Mouse (Mus musculus) CH12.LX (cell line): ENCODE data around the gene Tln2. TPM values are rescaled to one million over a fixed set of nuclear protein-coding genes. Genes with fewer than 3 reads are reported as not detected.
A peak's percentile ranks its signal among the peaks of the same experiment; 100 is the strongest.

Experiments used
- DNase-seq: peaks from one replicate; pipeline ENCODE4 v3.0.0-alpha.2; 2013; ENCODE audit errors: extremely low read depth
- H3K27ac ChIP-seq: 2 replicates; pipeline ENCODE4 v1.5.1; 2012; ENCODE audit warnings: low read depth, mild to moderate bottlenecking, control low read depth, moderate library complexity; ENCODE audit not compliant: insufficient read depth
- H3K27me3 ChIP-seq: replicated peaks from 2 replicates; pipeline ENCODE3; 2012; ENCODE audit warnings: inconsistent platforms
- H3K36me3 ChIP-seq, 2 experiments: replicated peaks in 1 of 2; 2 replicates each; pipeline versions ENCODE3 to v1.6.1; 2012; ENCODE audit warnings: inconsistent platforms in 1 of 2, low read length in 1 of 2, mild to moderate bottlenecking in 1 of 2, mixed read lengths in 1 of 2, moderate library complexity in 1 of 2; ENCODE audit not compliant: control insufficient read depth in 1 of 2, insufficient read depth in 1 of 2
- H3K4me1 ChIP-seq, 2 experiments: 2 replicates each; pipeline ENCODE4 v1.6.1; 2012; ENCODE audit warnings: inconsistent platforms in 1 of 2, moderate library complexity in 1 of 2; ENCODE audit not compliant: insufficient read depth in 2 of 2, control insufficient read depth in 1 of 2
- H3K4me2 ChIP-seq: 2 replicates; pipeline ENCODE4 v1.6.1; 2012; ENCODE audit warnings: low read depth, mild to moderate bottlenecking, control low read depth; ENCODE audit not compliant: poor library complexity, insufficient read depth, severe bottlenecking
- H3K4me3 ChIP-seq, 3 experiments: fragments of 150-350 bp in 1 of 3; sonication (generic) in 1 of 3; replicated peaks in 1 of 3; 2 replicates each; pipeline versions ENCODE3 to v1.5.1; 2011 to 2012; ENCODE audit warnings: low read depth in 2 of 3, low read length in 2 of 3, mild to moderate bottlenecking in 2 of 3, moderate library complexity in 2 of 3, control low read depth in 1 of 3, improper control_type of control experiment in 1 of 3, inconsistent platforms in 1 of 3, mixed read lengths in 1 of 3; ENCODE audit not compliant: poor library complexity in 1 of 3
- H3K79me2 ChIP-seq: replicated peaks from 2 replicates; pipeline ENCODE4 v1.6.1; 2012; ENCODE audit warnings: mild to moderate bottlenecking, moderate library complexity; ENCODE audit not compliant: control insufficient read depth, poor library complexity, insufficient read depth, severe bottlenecking; ENCODE audit errors: extremely low read depth
- H3K9ac ChIP-seq: 2 replicates; pipeline ENCODE4 v1.6.1; 2012; ENCODE audit warnings: low read depth, mild to moderate bottlenecking, control low read depth, moderate library complexity; ENCODE audit not compliant: insufficient read depth
- H3K9me3 ChIP-seq: replicated peaks from 2 replicates; pipeline ENCODE3; 2012; ENCODE audit warnings: low read length, inconsistent platforms, mixed read lengths
- BHLHE40 ChIP-seq: IDR thresholded peaks from 2 replicates; pipeline ENCODE4 v1.6.1; 2011; ENCODE audit warnings: mild to moderate bottlenecking, low read depth, low read length, improper control_type of control experiment
- CTCF ChIP-seq, 2 experiments: IDR thresholded peaks in 1 of 2; conservative IDR thresholded peaks in 1 of 2; 2 replicates each; pipeline ENCODE4 v1.5.1; 2011 to 2012; ENCODE audit warnings: low read depth in 2 of 2, low read length in 2 of 2, improper control_type of control experiment in 1 of 2, inconsistent platforms in 1 of 2, mild to moderate bottlenecking in 1 of 2, moderate library complexity in 1 of 2
- E2F4 ChIP-seq: IDR thresholded peaks from 2 replicates; pipeline ENCODE4 v1.6.1; 2011; ENCODE audit warnings: low read depth, low read length, improper control_type of control experiment; ENCODE audit not compliant: insufficient replicate concordance
- EP300 ChIP-seq: IDR thresholded peaks from 2 replicates; pipeline ENCODE4 v1.6.1; 2011; ENCODE audit warnings: low read length, improper control_type of control experiment
- ETS1 ChIP-seq: conservative IDR thresholded peaks from 2 replicates; pipeline ENCODE4 v1.6.1; 2012; ENCODE audit warnings: low read depth, mild to moderate bottlenecking, inconsistent platforms, low read length, improper control_type of control experiment, moderate library complexity
- GABPA ChIP-seq: IDR thresholded peaks from 2 replicates; pipeline ENCODE4 v1.6.1; 2012; ENCODE audit warnings: low read depth, low read length, improper control_type of control experiment, inconsistent platforms; ENCODE audit not compliant: insufficient replicate concordance
- JUND ChIP-seq: conservative IDR thresholded peaks from 2 replicates; pipeline ENCODE4 v1.6.1; 2011; ENCODE audit warnings: low read depth, low read length, improper control_type of control experiment
- MAZ ChIP-seq: IDR thresholded peaks from 2 replicates; pipeline ENCODE4 v1.6.1; 2012; ENCODE audit warnings: low read depth, mild to moderate bottlenecking, inconsistent platforms, low read length, improper control_type of control experiment, moderate library complexity
- MEF2A ChIP-seq: IDR thresholded peaks from 2 replicates; pipeline ENCODE4 v1.6.1; 2014; ENCODE audit warnings: low read depth, mild to moderate bottlenecking, inconsistent platforms, low read length, improper control_type of control experiment, borderline replicate concordance
- MXI1 ChIP-seq: IDR thresholded peaks from 2 replicates; pipeline ENCODE4 v1.6.1; 2011; ENCODE audit warnings: mild to moderate bottlenecking, low read depth, low read length, improper control_type of control experiment
- MYC ChIP-seq: IDR thresholded peaks from 2 replicates; pipeline ENCODE4 v1.6.1; 2011; ENCODE audit warnings: low read depth, mild to moderate bottlenecking, improper control_type of control experiment, low read length
- NRF1 ChIP-seq: IDR thresholded peaks from 2 replicates; pipeline ENCODE4 v1.6.1; 2014; ENCODE audit warnings: low read depth, mild to moderate bottlenecking, inconsistent platforms, low read length, improper control_type of control experiment, moderate library complexity
- POLR2A ChIP-seq: IDR thresholded peaks from 2 replicates; pipeline ENCODE4 v1.6.1; 2011; ENCODE audit warnings: low read depth, mild to moderate bottlenecking, improper control_type of control experiment, low read length
- RAD21 ChIP-seq: IDR thresholded peaks from 2 replicates; pipeline ENCODE4 v1.6.1; 2011; ENCODE audit warnings: low read depth, mild to moderate bottlenecking, low read length, improper control_type of control experiment, moderate library complexity
- RCOR1 ChIP-seq: conservative IDR thresholded peaks from 2 replicates; pipeline ENCODE4 v1.6.1; 2012; ENCODE audit warnings: low read depth, mild to moderate bottlenecking, inconsistent platforms, low read length, improper control_type of control experiment
- SMC3 ChIP-seq: IDR thresholded peaks from 2 replicates; pipeline ENCODE4 v1.6.1; 2011; ENCODE audit warnings: low read depth, low read length, improper control_type of control experiment
- TBP ChIP-seq: conservative IDR thresholded peaks from 2 replicates; pipeline ENCODE4 v1.6.1; 2011; ENCODE audit warnings: low read depth, low read length, improper control_type of control experiment
- UBTF ChIP-seq: IDR thresholded peaks from 2 replicates; pipeline ENCODE4 v1.6.1; 2012; ENCODE audit warnings: low read depth, mild to moderate bottlenecking, inconsistent platforms, low read length, improper control_type of control experiment, moderate library complexity
- USF1 ChIP-seq: IDR thresholded peaks from 2 replicates; pipeline ENCODE4 v1.6.1; 2014; ENCODE audit warnings: low read depth, mild to moderate bottlenecking, inconsistent platforms, low read length, improper control_type of control experiment
- USF2 ChIP-seq: conservative IDR thresholded peaks from 2 replicates; pipeline ENCODE4 v1.6.1; 2011; ENCODE audit warnings: low read depth, low read length, improper control_type of control experiment
- ZC3H11A ChIP-seq: IDR thresholded peaks from 2 replicates; pipeline ENCODE4 v1.6.1; 2012; ENCODE audit warnings: low read depth, mild to moderate bottlenecking, inconsistent platforms, low read length, improper control_type of control experiment
- dilution Hi-C: fragments of 300-500 bp; cut with MboI; formaldehyde crosslinking; loops from 2 replicates; pipeline ENCODE4 v1.14.3; 2020; ENCODE audit warnings: low sequenced_read_pairs; ENCODE audit not compliant: extremely low pct_unique_long_range_greater_than_20kb, extremely low pct_ligation_motif_present
- in situ Hi-C: fragments of 300-500 bp; cut with MboI; formaldehyde crosslinking; loops from 3 replicates; pipeline ENCODE4 v1.14.3; 2019; ENCODE audit warnings: low sequenced_read_pairs, low pct_ligation_motif_present, low pct_unique_long_range_greater_than_20kb, mixed read lengths
- polyA plus RNA-seq: library from polyadenylated mRNA; unstranded; fragments of >175 nt; gene quantifications from 2 replicates; pipeline ENCODE4 v1.2.1, GENCODE M21; 2012; ENCODE audit warnings: low read depth; ENCODE audit not compliant: insufficient read length
- total RNA-seq, 2 experiments: library from RNA; depleted of rRNA; stranded (reverse); fragments of 300-350 nt in 1 of 2; fragments of >200 nt in 1 of 2; gene quantifications; 2 replicates each; pipeline ENCODE4 v1.2.3; 2012 to 2014

Tln2 gene
- total and polyA plus RNA-seq, 3 experiments = 2.6 to 4.4 (median 4.4) TPM

DNA sequence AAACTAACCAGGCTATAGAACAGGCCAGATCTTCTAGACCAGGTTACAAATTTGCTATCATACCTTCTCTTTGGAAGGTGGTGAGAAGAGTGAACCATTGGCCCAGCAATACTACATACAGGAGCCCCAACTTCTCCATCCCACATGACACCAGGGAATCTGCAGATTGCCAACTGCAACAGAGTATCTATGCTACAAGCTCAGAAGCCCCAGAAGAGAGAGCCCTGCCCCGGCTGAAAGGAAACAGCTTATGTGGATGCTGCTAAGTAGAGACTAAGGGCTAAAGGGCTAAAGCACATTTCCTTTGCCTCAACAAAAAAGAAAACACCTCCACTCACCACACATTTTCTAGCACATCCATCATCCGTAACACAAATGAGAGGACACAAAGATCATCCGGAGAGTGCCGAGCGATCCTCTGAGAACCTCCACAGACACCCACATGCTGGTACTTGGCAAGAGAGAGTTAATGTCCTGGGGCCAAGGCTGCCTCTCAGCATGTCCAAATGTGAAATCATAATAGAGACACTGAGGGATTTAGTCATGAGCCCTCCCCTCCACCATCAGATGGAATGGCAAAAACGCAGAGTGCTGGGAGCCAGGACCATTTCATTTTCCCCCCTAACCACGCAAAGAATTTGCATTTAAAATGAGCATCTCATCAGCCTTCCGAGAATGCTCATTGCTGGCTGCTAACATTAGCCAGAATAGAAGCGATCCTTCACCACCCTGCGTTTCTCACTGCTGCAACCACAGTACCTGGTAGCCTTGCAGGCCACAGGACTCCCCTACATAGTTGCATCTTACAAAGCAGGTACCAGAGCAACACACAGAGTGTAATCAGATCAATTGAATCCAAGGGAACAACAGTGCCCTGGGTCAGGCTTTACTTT, 13.5 kb upstream of the Tln2 start:
- peak; percentile 16 for DNase-seq
- no peak overlapping the region for H3K4me2 ChIP-seq
- no peaks in the 10 kb centered on the region for H3K79me2 ChIP-seq
- H3K4me1 ChIP-seq = peaks cover 0 to 31% of the 10 kb centered on the region in 2 experiments; a peak in 2 of 4 replicates
- no peak overlapping the region for H3K4me3 ChIP-seq
- TF ChIP-seq TBP (no peak), MAZ (no peak), GABPA (no peak), RCOR1 (no peak), ZC3H11A (no peak), SMC3 (no peak), RAD21 (no peak), MEF2A (no peak), POLR2A (no peak), MXI1 (no peak), USF1 (no peak), MYC (no peak), NRF1 (no peak), JUND (no peak), USF2 (no peak), BHLHE40 (no peak), ETS1 (no peak), CTCF (conservative IDR thresholded peaks at IDR 0.05 in 1 of 2, IDR thresholded peaks at IDR 0.05 in 1 of 2; ENCODE audit: low read depth in 2 of 2, low read length in 2 of 2) (no peak), UBTF (no peak), EP300 (no peak)
- dilution Hi-C loops = no loop called here
- no peaks in the 10 kb centered on the region for H3K36me3 ChIP-seq
- H3K9me3 ChIP-seq = no peaks in the 10 kb centered on the region
- no peaks in the 10 kb centered on the region for H3K27me3 ChIP-seq
- no peak overlapping the region for H3K27ac ChIP-seq
- H3K9ac ChIP-seq = no peak overlapping the region
- in situ Hi-C loops = no loop called here

DNA sequence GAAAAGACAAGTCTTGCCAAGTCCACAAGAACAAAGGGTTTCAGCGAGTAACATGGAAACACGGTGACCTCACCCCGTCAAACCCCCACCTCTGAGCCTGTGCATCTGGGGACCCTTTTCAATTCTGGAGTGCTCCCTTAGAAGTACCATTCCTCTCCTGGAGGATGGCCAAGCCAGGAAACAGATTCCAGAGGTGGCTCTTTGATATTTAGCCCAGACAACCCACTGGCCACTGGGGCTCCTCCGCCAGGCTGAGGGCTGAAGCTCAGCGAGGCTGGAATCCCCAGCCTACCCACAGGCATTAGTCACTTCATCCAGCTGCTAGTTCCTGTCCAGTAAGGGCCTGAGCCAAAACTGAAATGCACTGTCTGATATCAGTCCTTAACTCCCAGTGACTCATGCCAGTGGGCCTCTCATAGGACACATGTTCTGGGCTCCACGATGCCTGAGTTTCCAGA, 6.3 kb upstream of the Tln2 start:
- TF ChIP-seq E2F4 = no peak
- Histone ChIP-seq H3K4me1 (no peaks in the 10 kb centered on the region; a peak in 1 of 4 replicates), H3K27ac (no peak overlapping the region), H3K4me2 (no peak overlapping the region), H3K79me2 (no peaks in the 10 kb centered on the region), H3K9me3 (no peaks in the 10 kb centered on the region), H3K9ac (no peak overlapping the region), H3K36me3 (no peaks in the 10 kb centered on the region), H3K27me3 (no peaks in the 10 kb centered on the region), H3K4me3 (no peak overlapping the region)
- dilution Hi-C loops = no loop called here
- in situ Hi-C loops = no loop called here
- DNase-seq = no peak
